Mouse (Mus musculus): ENCODE measurements around the gene Rtn1.

Gene Rtn1

GRCm38 (mm10) chr12:72273721-72274414, 135.0 kb downstream of the Rtn1 start:
- DNase-seq: no peak

GRCm38 (mm10) chr12:72267614-72268013, 141.2 kb downstream of the Rtn1 start:
- DNase-seq: peak; percentile 10

GRCm38 (mm10) chr12:72265261-72266228, 143.3 kb downstream of the Rtn1 start:
- DNase-seq: no peak

- DNase-seq: no peak
Observed at GRCm38 (mm10) chr12:72263213-72264103, 145.4 kb downstream of the Rtn1 start.

GRCm38 (mm10) chr12:72257000-72257399, 151.9 kb downstream of the Rtn1 start:
- DNase-seq: no peak

GRCm38 (mm10) chr12:72253040-72253439, 155.8 kb downstream of the Rtn1 start:
- DNase-seq: no peak

- no peak for DNase-seq
Observed at GRCm38 (mm10) chr12:72251890-72252445, 156.9 kb downstream of the Rtn1 start.

GRCm38 (mm10) chr12:72244951-72245350, 163.9 kb downstream of the Rtn1 start:
- no peak for DNase-seq

GRCm38 (mm10) chr12:72242807-72243206, 166.0 kb downstream of the Rtn1 start:
- DNase-seq: no peak

GRCm38 (mm10) chr12:72240506-72240905, 168.3 kb downstream of the Rtn1 start:
- DNase-seq: no peak

- DNase-seq: no peak
Observed at GRCm38 (mm10) chr12:72239230-72239894, 169.5 kb downstream of the Rtn1 start.

- DNase-seq: no peak
Observed at GRCm38 (mm10) chr12:72237251-72237650, 171.6 kb downstream of the Rtn1 start.

- DNase-seq: no peak
Observed at GRCm38 (mm10) chr12:72236564-72237011, 172.3 kb downstream of the Rtn1 start.

GRCm38 (mm10) chr12:72235621-72236351, 173.1 kb downstream of the Rtn1 start:
- DNase-seq: no peak

GRCm38 (mm10) chr12:72234966-72235365, 173.9 kb downstream of the Rtn1 start:
- DNase-seq: no peak

GRCm38 (mm10) chr12:72234151-72234550, 174.7 kb downstream of the Rtn1 start:
- DNase-seq: no peak

- no peak for DNase-seq
Observed at GRCm38 (mm10) chr12:72232826-72233790, 175.7 kb downstream of the Rtn1 start.

GRCm38 (mm10) chr12:72232176-72232575, 176.7 kb downstream of the Rtn1 start:
- no peak for DNase-seq

GRCm38 (mm10) chr12:72229451-72230196, 179.2 kb downstream of the Rtn1 start:
- DNase-seq: no peak

Data from thymus, postnatal 14 days (tissue).